Mouse (Mus musculus) midbrain, postnatal 0 days (tissue): ENCODE results near the gene Sorbs1. TPM values are rescaled to one million over a fixed set of nuclear protein-coding genes. Genes with fewer than 3 reads are reported as not detected.
A peak's percentile ranks its signal among the peaks of the same experiment; 100 is the strongest.

ENCODE experiments used
- ATAC-seq: fragments of 200-750 bp; cut with Nextera tagmentation; 2 replicates; pipeline ENCODE4 v1.8.0; 2017; ENCODE audit warnings: moderate number of reproducible peaks, mild to moderate bottlenecking, moderate TSS enrichment, moderate library complexity; ENCODE audit not compliant: low FRiP score
- DNase-seq: peaks from one replicate; pipeline ENCODE4 v3.0.0-alpha.2; 2015; ENCODE audit warnings: low spot score
- H3K27ac ChIP-seq: fragments of 300-500 bp; sonication (generic); 2 replicates; pipeline ENCODE4 v1.5.1; 2014; ENCODE audit warnings: low read depth, mild to moderate bottlenecking, low read length, mixed read lengths
- H3K27me3 ChIP-seq: fragments of 300-500 bp; sonication (generic); 2 replicates; pipeline ENCODE4 v1.6.1; 2014; ENCODE audit warnings: low read length, control low read depth, mixed read lengths; ENCODE audit not compliant: insufficient read depth
- H3K36me3 ChIP-seq: fragments of 300-500 bp; sonication (generic); 2 replicates; pipeline ENCODE4 v1.6.1; 2014; ENCODE audit warnings: low read length, control low read depth, mixed read lengths; ENCODE audit not compliant: insufficient read depth
- H3K4me1 ChIP-seq: fragments of 300-500 bp; sonication (generic); 2 replicates; pipeline ENCODE4 v1.6.1; 2014; ENCODE audit warnings: mild to moderate bottlenecking, control low read depth, antibody characterized with exemption, low read length, mixed read lengths; ENCODE audit not compliant: insufficient read depth
- H3K4me2 ChIP-seq: fragments of 300-500 bp; sonication (generic); 2 replicates; pipeline ENCODE4 v1.6.1; 2014; ENCODE audit warnings: low read depth, mild to moderate bottlenecking, low read length, mixed read lengths; ENCODE audit not compliant: poor library complexity, severe bottlenecking
- H3K4me3 ChIP-seq: fragments of 300-500 bp; sonication (generic); 2 replicates; pipeline ENCODE4 v1.5.1; 2014; ENCODE audit warnings: low read depth, mild to moderate bottlenecking, low read length, moderate library complexity
- H3K9ac ChIP-seq: fragments of 300-500 bp; sonication (generic); replicated peaks from 2 replicates; pipeline ENCODE4 v1.6.1; 2014; ENCODE audit warnings: mild to moderate bottlenecking, low read length, moderate library complexity, mixed read lengths; ENCODE audit not compliant: poor library complexity, severe bottlenecking
- H3K9me3 ChIP-seq: fragments of 300-500 bp; sonication (generic); 2 replicates; pipeline ENCODE4 v1.6.1; 2016; ENCODE audit warnings: low read length, control low read depth
- CTCF ChIP-seq: IDR thresholded peaks from 2 replicates; pipeline ENCODE4 v1.5.1; 2016; ENCODE audit warnings: antibody characterized with exemption, mild to moderate bottlenecking
- WGBS: fragments of 180-500 bp; shearing (Covaris S2); extraction: QIAGEN DNeasy Blood & Tissue Kit; methylation state at CpG from one replicate; pipeline ENCODE4 v1.1.7; 2014; 5-methylcytosine and 5-hydroxymethylcytosine counted together
- polyA plus RNA-seq: library from polyadenylated mRNA; unstranded; fragments of >200 nt; fragmentation: Nextera tagmentation; extraction: Ambion mirVana; gene quantifications from 2 replicates; pipeline ENCODE4 v1.2.1, GENCODE M21; 2015
- total RNA-seq: library from RNA; depleted of rRNA; stranded (reverse); fragments of >200 nt; gene quantifications from 2 replicates; pipeline ENCODE4 v1.2.3, GENCODE M21; 2014

The Sorbs1 gene
- total and polyA plus RNA-seq, 2 experiments from 2014 or later = 53.1 to 60.4 TPM

- H3K27me3 ChIP-seq = no peaks in the 10 kb centered on the region
- no peaks in the 10 kb centered on the region for H3K9me3 ChIP-seq
- H3K27ac ChIP-seq = peak overlapping the region; percentile 8
- ATAC-seq = 0 out of 2 replicates have a peak, but pooled peaks have one; percentile 21
- WGBS = 41% methylated on average over 9 of the region's 9 CpGs
- H3K4me1 ChIP-seq = peaks cover 15% of the 10 kb centered on the region
- no peak overlapping the region for H3K9ac ChIP-seq
- H3K4me3 ChIP-seq = no peak overlapping the region
- no peak for TF ChIP-seq CTCF
- peak; percentile 26 for DNase-seq
- H3K36me3 ChIP-seq = peaks cover 2% of the 10 kb centered on the region; the same call in 1 of the 2 replicates
- no peak overlapping the region for H3K4me2 ChIP-seq
Measured at GRCm38 (mm10) chr19:40437651-40438068, 75.9 kb downstream of the Sorbs1 start.

- ATAC-seq (no peak), DNase-seq (peak; percentile 64)
- H3K27ac ChIP-seq = peak overlapping the region; percentile 12; the same call in 1 of the 2 replicates
- H3K27me3 ChIP-seq = no peaks in the 10 kb centered on the region
- TF ChIP-seq CTCF = no peak
- H3K36me3 ChIP-seq = peaks cover 2% of the 10 kb centered on the region; the same call in 1 of the 2 replicates
- WGBS = 65% methylated on average over 12 of the region's 12 CpGs
- H3K4me3 ChIP-seq = no peak overlapping the region
- H3K9ac ChIP-seq = no peak overlapping the region
- no peaks in the 10 kb centered on the region for H3K9me3 ChIP-seq
- H3K4me1 ChIP-seq = peaks cover 15% of the 10 kb centered on the region
- no peak overlapping the region for H3K4me2 ChIP-seq
Measured at GRCm38 (mm10) chr19:40436465-40437200, 76.9 kb downstream of the Sorbs1 start.

DNA sequence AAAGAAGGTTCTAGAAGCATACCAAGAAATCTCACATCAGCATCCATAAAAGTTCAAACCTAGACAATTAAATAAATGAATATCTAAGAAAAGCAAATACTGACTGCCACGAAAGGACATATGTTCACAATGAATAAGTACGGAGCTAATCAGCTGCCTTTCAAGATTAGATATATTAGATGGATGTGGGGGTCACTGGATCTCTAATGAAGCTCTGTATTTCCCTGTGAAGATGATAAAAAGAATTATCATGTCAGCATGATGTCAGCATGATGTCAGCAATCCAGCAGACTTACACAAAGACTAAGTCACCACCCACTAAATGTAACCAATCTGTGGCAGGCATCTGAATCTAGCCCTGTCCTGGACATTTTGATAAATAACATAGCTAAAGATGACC, 77.8 kb downstream of the Sorbs1 start:
- Histone ChIP-seq H3K9me3 (no peaks in the 10 kb centered on the region), H3K4me1 (peaks cover 15% of the 10 kb centered on the region), H3K9ac (no peak overlapping the region), H3K4me3 (no peak overlapping the region), H3K27ac (no peak overlapping the region), H3K27me3 (no peaks in the 10 kb centered on the region), H3K4me2 (no peak overlapping the region), H3K36me3 (peaks cover 2% of the 10 kb centered on the region; the same call in 1 of the 2 replicates)
- DNase-seq (no peak), ATAC-seq (no peak)
- no peak for TF ChIP-seq CTCF
- WGBS = 96% methylated on average over 2 of the region's 2 CpGs

DNA sequence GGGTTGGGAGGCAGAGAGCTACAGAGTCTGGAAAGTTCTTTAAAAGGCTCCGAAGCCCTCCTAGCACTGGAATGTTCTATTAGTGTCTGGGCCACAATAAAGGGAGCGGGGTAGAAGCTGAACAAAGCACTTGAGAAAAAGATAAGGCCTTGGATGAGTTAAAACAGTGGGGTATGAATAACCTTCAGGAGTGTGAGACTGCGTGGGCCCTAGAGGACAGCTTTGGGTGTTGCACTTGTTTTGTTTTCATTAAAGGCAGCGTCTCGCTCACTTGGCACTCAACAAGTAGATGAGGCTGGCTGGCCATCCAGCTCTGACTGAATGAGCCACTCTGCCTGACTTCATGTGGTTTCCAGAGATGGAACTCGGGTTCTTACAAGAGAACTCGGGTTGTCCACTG, 78.5 kb downstream of the Sorbs1 start:
- no peaks in the 10 kb centered on the region for H3K27me3 ChIP-seq
- 82% methylated on average over 7 of the region's 7 CpGs for WGBS
- no peak overlapping the region for H3K9ac ChIP-seq
- H3K4me1 ChIP-seq = peaks cover 15% of the 10 kb centered on the region
- H3K4me3 ChIP-seq = no peak overlapping the region
- H3K4me2 ChIP-seq = no peak overlapping the region
- peaks cover 2% of the 10 kb centered on the region; the same call in 1 of the 2 replicates for H3K36me3 ChIP-seq
- ATAC-seq (no peak), DNase-seq (peak; percentile 28)
- H3K9me3 ChIP-seq = no peaks in the 10 kb centered on the region
- peak overlapping the region; percentile 75 for H3K27ac ChIP-seq
- no peak for TF ChIP-seq CTCF

DNA sequence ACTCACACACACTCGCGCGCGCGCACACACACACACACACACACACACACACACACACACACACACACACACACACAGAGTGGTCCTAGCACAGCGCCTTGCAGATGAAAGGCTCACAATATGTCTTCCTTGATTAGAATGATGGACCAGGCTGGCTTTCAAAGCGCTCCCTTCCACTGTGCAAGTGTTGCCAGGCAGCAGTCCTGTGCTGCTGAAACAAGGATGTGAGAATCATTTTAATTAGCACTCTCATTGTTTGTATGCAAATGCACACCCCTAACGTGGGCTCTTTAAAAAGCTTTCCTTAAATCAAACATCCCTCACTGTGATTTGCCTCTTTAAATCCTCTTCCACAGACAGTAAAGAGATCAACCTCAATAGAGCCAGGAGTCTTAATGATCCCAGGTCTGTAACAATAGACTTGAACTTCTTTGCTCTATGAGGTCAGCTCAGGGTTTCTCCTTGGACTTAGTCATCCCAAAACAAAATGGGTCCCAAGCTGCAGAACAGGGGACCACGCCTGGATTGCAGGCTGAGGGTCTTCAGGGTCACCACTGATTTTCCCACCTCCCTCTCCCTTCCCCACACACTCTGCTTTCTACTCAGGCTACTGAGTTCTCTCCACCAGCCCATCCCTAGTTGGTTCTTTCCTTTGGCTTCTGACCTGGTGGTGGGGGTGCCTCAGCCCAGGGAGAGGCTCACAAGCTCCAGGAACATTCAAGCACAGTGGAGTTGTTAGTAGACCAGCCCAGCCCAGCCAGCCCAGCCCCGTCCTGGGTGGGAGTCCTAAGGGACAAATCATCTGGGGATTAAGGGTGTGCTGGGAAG, 79.3 kb downstream of the Sorbs1 start:
- Histone ChIP-seq H3K4me3 (no peak overlapping the region), H3K9me3 (no peaks in the 10 kb centered on the region), H3K27ac (peak overlapping the region; percentile 75), H3K36me3 (peaks cover 2% of the 10 kb centered on the region; the same call in 1 of the 2 replicates), H3K27me3 (no peaks in the 10 kb centered on the region), H3K4me2 (no peak overlapping the region), H3K4me1 (peaks cover 15% of the 10 kb centered on the region), H3K9ac (no peak overlapping the region)
- DNase-seq (peak; percentile 87), ATAC-seq (peak; percentile 87)
- WGBS = 41% methylated on average over 10 of the region's 10 CpGs
- no peak for TF ChIP-seq CTCF
